Mouse (Mus musculus): ENCODE results near the gene Tns4. TPM values are rescaled to one million over a fixed set of nuclear protein-coding genes. Genes with fewer than 3 reads are reported as not detected.

Tns4 gene
- polyA plus RNA-seq, 1 experiment from 2014 or later, result 0.21 TPM

GRCm38 (mm10) chr11:99062661-99063060, 26.4 kb downstream of the Tns4 start:
- no peaks in the 10 kb centered on the region for H3K9me3 ChIP-seq
- no peak overlapping the region for H3K4me3 ChIP-seq
- H3K36me3 ChIP-seq, result no peaks in the 10 kb centered on the region
- no peak overlapping the region for H3K4me2 ChIP-seq
- no peaks in the 10 kb centered on the region for H3K27me3 ChIP-seq
- ATAC-seq (ENCODE audit: borderline replicate concordance, extremely low read depth, low FRiP score, low TSS enrichment), result no peak
- peaks cover 9% of the 10 kb centered on the region for H3K4me1 ChIP-seq
- 76% methylated on average over 7 of the region's 7 CpGs for WGBS
- no peak overlapping the region for H3K27ac ChIP-seq
- no peak overlapping the region for H3K9ac ChIP-seq

GRCm38 (mm10) chr11:99060435-99060834, 28.7 kb downstream of the Tns4 start:
- no peak overlapping the region for H3K27ac ChIP-seq
- no peak overlapping the region for H3K4me3 ChIP-seq
- H3K4me2 ChIP-seq, result no peak overlapping the region
- no peaks in the 10 kb centered on the region for H3K36me3 ChIP-seq
- H3K4me1 ChIP-seq, result peaks cover 15% of the 10 kb centered on the region
- no peaks in the 10 kb centered on the region for H3K9me3 ChIP-seq
- ATAC-seq (ENCODE audit: borderline replicate concordance, extremely low read depth, low FRiP score, low TSS enrichment), result no peak
- WGBS, result 73% methylated on average over 3 of the region's 3 CpGs
- H3K9ac ChIP-seq, result no peak overlapping the region
- H3K27me3 ChIP-seq, result no peaks in the 10 kb centered on the region

- 13% methylated on average over 8 of the region's 8 CpGs for WGBS
- no peaks in the 10 kb centered on the region for H3K27me3 ChIP-seq
- no peak overlapping the region for H3K9ac ChIP-seq
- no peak overlapping the region for H3K4me3 ChIP-seq
- no peak overlapping the region for H3K4me2 ChIP-seq
- ATAC-seq (ENCODE audit: borderline replicate concordance, extremely low read depth, low FRiP score, low TSS enrichment), result peak; percentile 81
- no peaks in the 10 kb centered on the region for H3K9me3 ChIP-seq
- peaks cover 25% of the 10 kb centered on the region for H3K4me1 ChIP-seq
- peak overlapping the region; percentile 46 for H3K27ac ChIP-seq
- H3K36me3 ChIP-seq, result peaks cover 15% of the 10 kb centered on the region
Measured at GRCm38 (mm10) chr11:99055571-99056452, 33.3 kb downstream of the Tns4 start.

- 0 out of 2 replicates have a peak, but pooled peaks have one; percentile 1 for ATAC-seq (ENCODE audit: borderline replicate concordance, extremely low read depth, low FRiP score, low TSS enrichment)
- no peak overlapping the region for H3K4me2 ChIP-seq
- H3K4me3 ChIP-seq, result no peak overlapping the region
- no peaks in the 10 kb centered on the region for H3K9me3 ChIP-seq
- peak overlapping the region; percentile 46 for H3K27ac ChIP-seq
- H3K4me1 ChIP-seq, result peaks cover 20% of the 10 kb centered on the region
- 38% methylated on average over 4 of the region's 4 CpGs for whole genome bisulfite sequencing
- H3K27me3 ChIP-seq, result no peaks in the 10 kb centered on the region
- H3K36me3 ChIP-seq, result peaks cover 20% of the 10 kb centered on the region
- no peak overlapping the region for H3K9ac ChIP-seq
Measured at GRCm38 (mm10) chr11:99055143-99055542, 34.0 kb downstream of the Tns4 start.

GRCm38 (mm10) chr11:99047643-99048042, 41.5 kb downstream of the Tns4 start:
- Histone ChIP-seq H3K36me3 (peaks cover 41% of the 10 kb centered on the region), H3K9me3 (no peaks in the 10 kb centered on the region), H3K27ac (peak overlapping the region; percentile 75), H3K4me2 (peak overlapping the region; percentile 11), H3K27me3 (no peaks in the 10 kb centered on the region), H3K9ac (no peak overlapping the region), H3K4me1 (peaks cover 55% of the 10 kb centered on the region), H3K4me3 (no peak overlapping the region)
- WGBS, result 36% methylated on average over 2 of the region's 2 CpGs
- no peak for ATAC-seq (ENCODE audit: borderline replicate concordance, extremely low read depth, low FRiP score, low TSS enrichment)

GRCm38 (mm10) chr11:99047120-99047519, 42.0 kb downstream of the Tns4 start:
- Histone ChIP-seq H3K27me3 (no peaks in the 10 kb centered on the region), H3K9me3 (no peaks in the 10 kb centered on the region), H3K36me3 (peaks cover 38% of the 10 kb centered on the region), H3K9ac (no peak overlapping the region), H3K4me1 (peaks cover 57% of the 10 kb centered on the region), H3K4me2 (peak overlapping the region; percentile 20), H3K4me3 (no peak overlapping the region), H3K27ac (peak overlapping the region; percentile 75)
- peak; percentile 79; the same call in 1 of the 2 replicates for ATAC-seq (ENCODE audit: borderline replicate concordance, extremely low read depth, low FRiP score, low TSS enrichment)
- 27% methylated on average over 5 of the region's 5 CpGs for WGBS

- H3K9me3 ChIP-seq, result no peaks in the 10 kb centered on the region
- H3K4me2 ChIP-seq, result peak overlapping the region; percentile 21; the same call in 1 of the 2 replicates
- no peak overlapping the region for H3K4me3 ChIP-seq
- ATAC-seq (ENCODE audit: borderline replicate concordance, extremely low read depth, low FRiP score, low TSS enrichment), result no peak
- H3K9ac ChIP-seq, result no peak overlapping the region
- H3K27ac ChIP-seq, result no peak overlapping the region
- no peaks in the 10 kb centered on the region for H3K27me3 ChIP-seq
- peaks cover 67% of the 10 kb centered on the region for H3K4me1 ChIP-seq
- peaks cover 22% of the 10 kb centered on the region for H3K36me3 ChIP-seq
- WGBS, result 56% methylated on average over 12 of the region's 12 CpGs
Measured at GRCm38 (mm10) chr11:99045159-99045889, 43.8 kb downstream of the Tns4 start.

GRCm38 (mm10) chr11:99044306-99044705, 44.8 kb downstream of the Tns4 start:
- Histone ChIP-seq H3K36me3 (peaks cover 13% of the 10 kb centered on the region), H3K27ac (no peak overlapping the region), H3K4me3 (no peak overlapping the region), H3K9ac (no peak overlapping the region), H3K27me3 (no peaks in the 10 kb centered on the region), H3K4me2 (peak overlapping the region; percentile 37), H3K9me3 (no peaks in the 10 kb centered on the region), H3K4me1 (peaks cover 68% of the 10 kb centered on the region)
- 54% methylated on average over 5 of the region's 5 CpGs for WGBS
- no peak for ATAC-seq (ENCODE audit: borderline replicate concordance, extremely low read depth, low FRiP score, low TSS enrichment)

- H3K27ac ChIP-seq, result no peak overlapping the region
- no peak for ATAC-seq (ENCODE audit: borderline replicate concordance, extremely low read depth, low FRiP score, low TSS enrichment)
- peaks cover 68% of the 10 kb centered on the region for H3K4me1 ChIP-seq
Measured at GRCm38 (mm10) chr11:99043632-99044031, 45.5 kb downstream of the Tns4 start.

GRCm38 (mm10) chr11:99042834-99043431, 46.2 kb downstream of the Tns4 start:
- H3K27me3 ChIP-seq, result no peaks in the 10 kb centered on the region
- H3K9me3 ChIP-seq, result no peaks in the 10 kb centered on the region
- H3K4me1 ChIP-seq, result peaks cover 64% of the 10 kb centered on the region
- peak overlapping the region; percentile 91 for H3K27ac ChIP-seq
- H3K4me2 ChIP-seq, result peak overlapping the region; percentile 94
- peak overlapping the region; percentile 71 for H3K4me3 ChIP-seq
- 29% methylated on average over 12 of the region's 12 CpGs for WGBS
- peak overlapping the region; percentile 40 for H3K9ac ChIP-seq
- H3K36me3 ChIP-seq, result no peaks in the 10 kb centered on the region
- no peak for ATAC-seq (ENCODE audit: borderline replicate concordance, extremely low read depth, low FRiP score, low TSS enrichment)

More at GRCm38 (mm10) chr11:99043632-99044031, 45.5 kb downstream of the Tns4 start:
- Histone ChIP-seq H3K9ac (no peak overlapping the region), H3K9me3 (no peaks in the 10 kb centered on the region), H3K4me3 (no peak overlapping the region), H3K36me3 (peaks cover 6% of the 10 kb centered on the region; the same call in 1 of the 2 replicates), H3K27me3 (no peaks in the 10 kb centered on the region), H3K4me2 (peak overlapping the region; percentile 37)
- WGBS, result 52% methylated on average over 6 of the region's 6 CpGs

GRCm38 (mm10) chr11:99041841-99042780, 47.0 kb downstream of the Tns4 start:
- Histone ChIP-seq H3K4me3 (peak overlapping the region; percentile 71), H3K27me3 (no peaks in the 10 kb centered on the region), H3K9ac (peak overlapping the region; percentile 73), H3K4me1 (peaks cover 56% of the 10 kb centered on the region), H3K9me3 (no peaks in the 10 kb centered on the region), H3K4me2 (peak overlapping the region; percentile 94), H3K27ac (peak overlapping the region; percentile 91), H3K36me3 (no peaks in the 10 kb centered on the region)
- WGBS, result 24% methylated on average over 16 of the region's 16 CpGs
- no peak for ATAC-seq (ENCODE audit: borderline replicate concordance, extremely low read depth, low FRiP score, low TSS enrichment)

Measured in lung, embryonic 15.5 days (tissue).